Mouse (Mus musculus): Measurements from ENCODE around the gene Gm20388. TPM values are rescaled to one million over a fixed set of nuclear protein-coding genes. Genes with fewer than 3 reads are reported as not detected.

Gm20388 gene
- polyA plus RNA-seq, 1 experiment from 2014 or later, result not detected

GRCm38 (mm10) chr8:121970225-121970624 lies 2059.6 kb downstream of the Gm20388 start:
- no peak overlapping the region for H3K4me2 ChIP-seq (ENCODE audit: low read depth, low read length)
- H3K4me3 ChIP-seq (ENCODE audit: low read length), result no peak overlapping the region
- WGBS, result 65% methylated on average over 8 of the region's 8 CpGs
- no peak overlapping the region for H3K9ac ChIP-seq (ENCODE audit: low read length)
- H3K4me1 ChIP-seq (replicated peaks; ENCODE audit: control insufficient read depth, insufficient read depth, low read length), result peaks cover 12% of the 10 kb centered on the region
- H3K36me3 ChIP-seq (ENCODE audit: control insufficient read depth, insufficient read depth, low read length), result peaks cover 4% of the 10 kb centered on the region
- H3K27ac ChIP-seq (ENCODE audit: low read length), result no peak overlapping the region
- ATAC-seq (ENCODE audit: low read depth), result no peak
- H3K9me3 ChIP-seq (ENCODE audit: control insufficient read depth, low read length), result no peaks in the 10 kb centered on the region
- H3K27me3 ChIP-seq (ENCODE audit: control insufficient read depth, insufficient read depth, low read depth, low read length), result no peaks in the 10 kb centered on the region

- Histone ChIP-seq H3K36me3 (ENCODE audit: control insufficient read depth, insufficient read depth, low read length) (peaks cover 17% of the 10 kb centered on the region), H3K9me3 (ENCODE audit: control insufficient read depth, low read length) (no peaks in the 10 kb centered on the region), H3K4me3 (ENCODE audit: low read length) (no peak overlapping the region), H3K9ac (ENCODE audit: low read length) (no peak overlapping the region), H3K27ac (ENCODE audit: low read length) (no peak overlapping the region), H3K27me3 (ENCODE audit: control insufficient read depth, insufficient read depth, low read depth, low read length) (no peaks in the 10 kb centered on the region), H3K4me2 (ENCODE audit: low read depth, low read length) (no peak overlapping the region), H3K4me1 (replicated peaks; ENCODE audit: control insufficient read depth, insufficient read depth, low read length) (peaks cover 12% of the 10 kb centered on the region)
- WGBS, result 69% methylated on average over 17 of the region's 17 CpGs
- no peak for ATAC-seq (ENCODE audit: low read depth)
These were observed 2060.9 kb downstream of the Gm20388 start for GRCm38 (mm10) chr8:121971488-121972058.

GRCm38 (mm10) chr8:121973906-121974305 lies 2063.3 kb downstream of the Gm20388 start:
- no peak for ATAC-seq (ENCODE audit: low read depth)
- Histone ChIP-seq H3K4me2 (ENCODE audit: low read depth, low read length) (no peak overlapping the region), H3K36me3 (ENCODE audit: control insufficient read depth, insufficient read depth, low read length) (peaks cover 28% of the 10 kb centered on the region), H3K9ac (ENCODE audit: low read length) (no peak overlapping the region), H3K4me3 (ENCODE audit: low read length) (no peak overlapping the region), H3K27me3 (ENCODE audit: control insufficient read depth, insufficient read depth, low read depth, low read length) (no peaks in the 10 kb centered on the region), H3K27ac (ENCODE audit: low read length) (no peak overlapping the region), H3K4me1 (replicated peaks; ENCODE audit: control insufficient read depth, insufficient read depth, low read length) (no peaks in the 10 kb centered on the region; the same call in 1 of the 2 replicates), H3K9me3 (ENCODE audit: control insufficient read depth, low read length) (no peaks in the 10 kb centered on the region)
- 90% methylated on average over 28 of the region's 28 CpGs for WGBS

GRCm38 (mm10) chr8:121977819-121978590 lies 2067.4 kb downstream of the Gm20388 start:
- Histone ChIP-seq H3K9ac (ENCODE audit: low read length) (no peak overlapping the region), H3K27ac (ENCODE audit: low read length) (no peak overlapping the region), H3K4me3 (ENCODE audit: low read length) (no peak overlapping the region), H3K4me1 (replicated peaks; ENCODE audit: control insufficient read depth, insufficient read depth, low read length) (no peaks in the 10 kb centered on the region), H3K4me2 (ENCODE audit: low read depth, low read length) (no peak overlapping the region), H3K9me3 (ENCODE audit: control insufficient read depth, low read length) (no peaks in the 10 kb centered on the region), H3K27me3 (ENCODE audit: control insufficient read depth, insufficient read depth, low read depth, low read length) (no peaks in the 10 kb centered on the region), H3K36me3 (ENCODE audit: control insufficient read depth, insufficient read depth, low read length) (peaks cover 38% of the 10 kb centered on the region)
- WGBS, result 71% methylated on average over 8 of the region's 8 CpGs
- peak; percentile 72; the same call in 1 of the 2 replicates for ATAC-seq (ENCODE audit: low read depth)

GRCm38 (mm10) chr8:121978670-121979069 lies 2068.0 kb downstream of the Gm20388 start:
- Histone ChIP-seq H3K4me2 (ENCODE audit: low read depth, low read length) (no peak overlapping the region), H3K4me1 (replicated peaks; ENCODE audit: control insufficient read depth, insufficient read depth, low read length) (no peaks in the 10 kb centered on the region), H3K36me3 (ENCODE audit: control insufficient read depth, insufficient read depth, low read length) (peaks cover 38% of the 10 kb centered on the region), H3K9ac (ENCODE audit: low read length) (no peak overlapping the region), H3K4me3 (ENCODE audit: low read length) (no peak overlapping the region), H3K27me3 (ENCODE audit: control insufficient read depth, insufficient read depth, low read depth, low read length) (no peaks in the 10 kb centered on the region), H3K27ac (ENCODE audit: low read length) (no peak overlapping the region), H3K9me3 (ENCODE audit: control insufficient read depth, low read length) (no peaks in the 10 kb centered on the region)
- ATAC-seq (ENCODE audit: low read depth), result no peak
- WGBS, result 95% methylated on average over 13 of the region's 13 CpGs

- no peak for ATAC-seq (ENCODE audit: low read depth)
- Histone ChIP-seq H3K27ac (ENCODE audit: low read length) (no peak overlapping the region), H3K36me3 (ENCODE audit: control insufficient read depth, insufficient read depth, low read length) (peaks cover 27% of the 10 kb centered on the region)
These were observed 2070.3 kb downstream of the Gm20388 start for GRCm38 (mm10) chr8:121980792-121981519.

GRCm38 (mm10) chr8:121981520-121981895 lies 2070.9 kb downstream of the Gm20388 start:
- H3K36me3 ChIP-seq (ENCODE audit: control insufficient read depth, insufficient read depth, low read length), result peaks cover 22% of the 10 kb centered on the region
- no peaks in the 10 kb centered on the region for H3K27me3 ChIP-seq (ENCODE audit: control insufficient read depth, insufficient read depth, low read depth, low read length)
- H3K4me3 ChIP-seq (ENCODE audit: low read length), result no peak overlapping the region
- H3K9ac ChIP-seq (ENCODE audit: low read length), result no peak overlapping the region
- no peak overlapping the region for H3K27ac ChIP-seq (ENCODE audit: low read length)
- H3K9me3 ChIP-seq (ENCODE audit: control insufficient read depth, low read length), result no peaks in the 10 kb centered on the region
- WGBS, result 81% methylated on average over 7 of the region's 7 CpGs
- ATAC-seq (ENCODE audit: low read depth), result no peak
- H3K4me2 ChIP-seq (ENCODE audit: low read depth, low read length), result no peak overlapping the region
- H3K4me1 ChIP-seq (replicated peaks; ENCODE audit: control insufficient read depth, insufficient read depth, low read length), result no peaks in the 10 kb centered on the region

More at GRCm38 (mm10) chr8:121980792-121981519, 2070.3 kb downstream of the Gm20388 start:
- H3K27me3 ChIP-seq (ENCODE audit: control insufficient read depth, insufficient read depth, low read depth, low read length), result no peaks in the 10 kb centered on the region
- H3K9me3 ChIP-seq (ENCODE audit: control insufficient read depth, low read length), result no peaks in the 10 kb centered on the region
- no peak overlapping the region for H3K4me2 ChIP-seq (ENCODE audit: low read depth, low read length)
- 92% methylated on average over 11 of the region's 11 CpGs for WGBS
- H3K4me1 ChIP-seq (replicated peaks; ENCODE audit: control insufficient read depth, insufficient read depth, low read length), result no peaks in the 10 kb centered on the region
- no peak overlapping the region for H3K9ac ChIP-seq (ENCODE audit: low read length)
- no peak overlapping the region for H3K4me3 ChIP-seq (ENCODE audit: low read length)

- no peak overlapping the region for H3K4me2 ChIP-seq (ENCODE audit: low read depth, low read length)
- no peaks in the 10 kb centered on the region for H3K27me3 ChIP-seq (ENCODE audit: control insufficient read depth, insufficient read depth, low read depth, low read length)
- ATAC-seq (ENCODE audit: low read depth), result no peak
- H3K9me3 ChIP-seq (ENCODE audit: control insufficient read depth, low read length), result no peaks in the 10 kb centered on the region
- H3K36me3 ChIP-seq (ENCODE audit: control insufficient read depth, insufficient read depth, low read length), result peaks cover 15% of the 10 kb centered on the region
- H3K9ac ChIP-seq (ENCODE audit: low read length), result no peak overlapping the region
- no peak overlapping the region for H3K27ac ChIP-seq (ENCODE audit: low read length)
- no peaks in the 10 kb centered on the region for H3K4me1 ChIP-seq (replicated peaks; ENCODE audit: control insufficient read depth, insufficient read depth, low read length)
- no peak overlapping the region for H3K4me3 ChIP-seq (ENCODE audit: low read length)
- WGBS, result 87% methylated on average over 3 of the region's 3 CpGs
These were observed 2075.0 kb downstream of the Gm20388 start for GRCm38 (mm10) chr8:121985673-121986072.

- Histone ChIP-seq H3K36me3 (ENCODE audit: control insufficient read depth, insufficient read depth, low read length) (peaks cover 13% of the 10 kb centered on the region), H3K4me1 (replicated peaks; ENCODE audit: control insufficient read depth, insufficient read depth, low read length) (no peaks in the 10 kb centered on the region), H3K4me3 (ENCODE audit: low read length) (no peak overlapping the region), H3K9ac (ENCODE audit: low read length) (no peak overlapping the region), H3K27me3 (ENCODE audit: control insufficient read depth, insufficient read depth, low read depth, low read length) (no peaks in the 10 kb centered on the region), H3K4me2 (ENCODE audit: low read depth, low read length) (no peak overlapping the region), H3K9me3 (ENCODE audit: control insufficient read depth, low read length) (no peaks in the 10 kb centered on the region), H3K27ac (ENCODE audit: low read length) (no peak overlapping the region)
- WGBS, result 75% methylated on average over 5 of the region's 5 CpGs
- no peak for ATAC-seq (ENCODE audit: low read depth)
These were observed 2077.3 kb downstream of the Gm20388 start for GRCm38 (mm10) chr8:121987892-121988291.
